8 mouse cellular contexts compared by ENCODE assay signal in genomic region chr14:27229441-27230147, GRCm38 (mm10).
DNase-seq lines count a peak whose midpoint lies in the region; ATAC-seq and TF ChIP-seq lines count a peak whose summit lies in the region.

No protein-coding gene starts in this region.

- no peak for TF ChIP-seq CTCF in gastrocnemius, adult 2 months (IDR thresholded peaks at IDR 0.05)

- intact Hi-C loops in gastrocnemius, adult 2 months (cut with DNase I) = loop anchor here (1.0 kb wide), 1 partner anchor 37 kb away; no protein-coding TSS in a partner anchor
- intact Hi-C loops in gastrocnemius, postnatal 14 days (cut with DNase I; ENCODE audit: low total_unique reads) = no loop called here

- peak; percentile 63; the same call in 1 of the 2 replicates for ATAC-seq in heart, embryonic 11.5 days (replicated peaks; ENCODE audit: insufficient number of reproducible peaks, low FRiP score, low TSS enrichment)

- peaks cover 29% of the 10 kb centered on the region for H3K4me1 ChIP-seq in heart, embryonic 11.5 days (ENCODE audit: control insufficient read depth, insufficient read depth, low read length)
- H3K4me1 ChIP-seq in limb, embryonic 10.5 days = peaks cover 28% of the 10 kb centered on the region

- H3K36me3 ChIP-seq in heart, embryonic 11.5 days (ENCODE audit: control insufficient read depth, insufficient read depth, low read length) = no peaks in the 10 kb centered on the region
- no peaks in the 10 kb centered on the region for H3K36me3 ChIP-seq in limb, embryonic 10.5 days

- peak overlapping the region; percentile 46 for H3K4me3 ChIP-seq in gastrocnemius, adult 2 months
- no peak overlapping the region for H3K4me3 ChIP-seq in heart, embryonic 11.5 days (ENCODE audit: low read depth, low read length)
- no peak overlapping the region for H3K4me3 ChIP-seq in limb, embryonic 10.5 days

- no peaks in the 10 kb centered on the region for H3K9me3 ChIP-seq in heart, embryonic 11.5 days (replicated peaks; ENCODE audit: control insufficient read depth, low read length)
- H3K9me3 ChIP-seq in limb, embryonic 10.5 days (replicated peaks) = no peaks in the 10 kb centered on the region

- H3K9ac ChIP-seq in heart, embryonic 11.5 days (ENCODE audit: low read depth, low read length) = 0 out of 2 replicates have a peak overlapping the region, but pooled peaks have one; percentile 24

- peak overlapping the region; percentile 84 for H3K27ac ChIP-seq in gastrocnemius, adult 2 months
- H3K27ac ChIP-seq in heart, embryonic 11.5 days (ENCODE audit: low read depth, low read length) = peak overlapping the region; percentile 81
- H3K27ac ChIP-seq in limb, embryonic 10.5 days = peak overlapping the region; percentile 79

- no peaks in the 10 kb centered on the region for H3K27me3 ChIP-seq in heart, embryonic 11.5 days (ENCODE audit: control insufficient read depth, insufficient read depth, low read length)
- 0 out of 2 replicates have a peak, but pooled peaks cover 6% of the 10 kb centered on the region for H3K27me3 ChIP-seq in limb, embryonic 10.5 days (ENCODE audit: low read depth, poor library complexity, severe bottlenecking)

- WGBS in heart, embryonic 11.5 days (ENCODE audit: insufficient replicate concordance) = 18% methylated on average over 16 of the region's 16 CpGs
- WGBS in limb, embryonic 10.5 days = 20% methylated on average over 16 of the region's 16 CpGs

- H3K4me2 ChIP-seq in heart, embryonic 11.5 days = 0 out of 2 replicates have a peak overlapping the region, but pooled peaks have one; percentile 25

- DNase-seq in gastrocnemius, adult 2 months = peak; percentile 34
- no peak for DNase-seq in gastrocnemius, adult 18-20 months (ENCODE audit: low spot score)
- DNase-seq in limb, embryonic 10.5 days (ENCODE audit: low spot score) = peak; percentile 37
- DNase-seq in naive thymus-derived CD4-positive, alpha-beta T cell, adult 2 months (ENCODE audit: low read depth) = peak; percentile 88
- DNase-seq in right cerebral cortex, postnatal 25 days = no peak
- DNase-seq in gastrocnemius, postnatal 14 days = no peak
- no peak for DNase-seq in right cerebral cortex, adult 18-20 months

Comparison
In these comparisons a context has a peak if more than half of its experiments do, and no peak if none do; other contexts are left out.
1. DNase-seq: peak in gastrocnemius, adult 2 months (single experiment), limb, embryonic 10.5 days (single experiment) and naive thymus-derived CD4-positive, alpha-beta T cell, adult 2 months (single experiment); none in gastrocnemius, adult 18-20 months (single experiment), right cerebral cortex, postnatal 25 days (single experiment), gastrocnemius, postnatal 14 days (single experiment) and right cerebral cortex, adult 18-20 months (single experiment).
2. Peak in every context shown above with its lines, with median percentiles within 50 percentile points of each other: H3K27ac ChIP-seq.